Mouse (Mus musculus) cerebellum, adult 8-10 months (tissue): ENCODE data around the gene Gm11037.
A peak's percentile ranks its signal among the peaks of the same experiment; 100 is the strongest.

Experiments used
- DNase-seq: peaks from one replicate; pipeline ENCODE4 v3.0.0; 2022

Gene Gm11037

DNA sequence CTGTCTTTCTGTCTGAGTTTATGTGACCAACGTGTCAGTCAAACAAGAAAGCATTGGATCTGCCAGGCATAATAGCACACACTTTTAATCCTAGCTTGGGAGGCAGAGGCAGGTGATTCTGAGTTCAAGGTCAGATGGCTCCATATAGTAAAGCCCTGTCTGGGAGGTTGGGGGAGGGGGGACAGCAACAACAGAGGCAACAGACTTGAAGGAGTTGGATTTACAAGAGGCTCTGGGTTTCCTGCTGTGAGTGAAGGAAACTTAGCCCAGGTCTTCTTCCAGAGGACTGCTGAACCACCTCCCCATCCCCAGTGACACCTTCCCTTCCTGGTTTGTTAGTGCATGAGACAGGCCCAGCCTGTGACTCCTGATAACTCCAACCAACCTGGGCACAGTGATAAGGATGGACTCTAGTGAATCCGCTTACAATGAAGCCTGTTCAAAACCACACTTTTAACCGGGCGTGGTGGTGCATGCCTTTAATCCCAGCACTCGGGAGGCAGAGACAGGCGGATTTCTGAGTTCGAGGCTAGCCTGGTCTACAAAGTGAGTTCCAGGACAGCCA is 19.0 kb downstream of the Gm11037 start:
- no peak for DNase-seq

DNA sequence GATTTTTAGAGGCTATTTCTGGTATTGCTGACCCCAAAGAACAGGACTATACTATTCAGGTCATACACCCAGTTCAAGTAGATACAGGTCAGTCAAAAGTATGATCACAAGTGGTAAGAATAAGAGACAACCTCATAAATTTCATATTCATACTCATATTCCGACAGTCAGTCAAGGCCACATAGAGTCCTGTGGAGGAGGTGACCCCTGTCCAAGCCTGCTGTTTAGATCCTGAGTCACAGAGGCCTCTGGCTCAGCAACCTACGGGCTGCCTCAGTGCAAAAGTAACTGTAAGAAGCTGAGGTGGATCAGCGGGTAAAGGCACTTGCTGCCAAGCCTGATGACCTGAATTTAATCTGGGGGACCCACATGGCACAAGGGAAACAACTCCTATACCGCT is 20.7 kb downstream of the Gm11037 start:
- DNase-seq: no peak

DNA sequence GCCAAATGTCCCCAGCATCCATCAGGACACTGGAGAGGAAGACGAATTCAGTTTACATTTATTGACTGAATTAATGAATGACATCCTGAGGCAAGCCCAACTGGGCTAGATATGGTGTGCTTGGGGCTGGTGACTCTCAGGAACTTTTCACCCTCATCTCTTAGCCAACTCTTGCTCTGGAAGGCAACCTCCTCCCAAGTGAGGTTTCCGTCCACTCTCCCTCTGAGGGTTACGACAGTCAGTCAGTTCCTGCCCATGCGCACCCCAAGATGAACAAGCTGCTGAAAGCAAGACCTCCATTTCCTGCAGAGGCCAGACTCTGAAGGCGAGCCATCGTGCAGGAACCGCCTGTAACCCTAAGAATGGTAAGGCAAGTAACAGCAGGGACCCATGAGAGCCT is 23.7 kb downstream of the Gm11037 start:
- no peak for DNase-seq

DNA sequence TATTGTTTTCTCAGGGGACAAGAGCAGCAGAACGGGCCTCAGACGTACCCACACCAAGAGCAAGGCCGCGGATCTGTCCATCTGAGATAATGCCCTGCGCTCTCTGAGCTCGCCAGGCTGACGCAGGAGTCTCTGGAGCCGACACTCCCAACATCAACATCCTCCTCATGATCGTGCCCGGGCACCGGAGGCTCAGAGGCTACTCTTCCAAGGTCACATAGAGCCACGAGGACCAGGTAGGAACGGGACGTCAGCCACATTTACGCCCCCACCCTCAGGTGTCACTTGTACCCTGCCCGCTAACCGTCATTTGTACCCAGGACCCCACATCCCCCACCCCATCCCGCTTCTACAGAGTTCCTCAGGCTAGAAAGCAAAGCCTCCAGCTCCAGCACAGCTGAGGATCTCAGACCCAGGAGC is 26.2 kb downstream of the Gm11037 start:
- DNase-seq: no peak

DNA sequence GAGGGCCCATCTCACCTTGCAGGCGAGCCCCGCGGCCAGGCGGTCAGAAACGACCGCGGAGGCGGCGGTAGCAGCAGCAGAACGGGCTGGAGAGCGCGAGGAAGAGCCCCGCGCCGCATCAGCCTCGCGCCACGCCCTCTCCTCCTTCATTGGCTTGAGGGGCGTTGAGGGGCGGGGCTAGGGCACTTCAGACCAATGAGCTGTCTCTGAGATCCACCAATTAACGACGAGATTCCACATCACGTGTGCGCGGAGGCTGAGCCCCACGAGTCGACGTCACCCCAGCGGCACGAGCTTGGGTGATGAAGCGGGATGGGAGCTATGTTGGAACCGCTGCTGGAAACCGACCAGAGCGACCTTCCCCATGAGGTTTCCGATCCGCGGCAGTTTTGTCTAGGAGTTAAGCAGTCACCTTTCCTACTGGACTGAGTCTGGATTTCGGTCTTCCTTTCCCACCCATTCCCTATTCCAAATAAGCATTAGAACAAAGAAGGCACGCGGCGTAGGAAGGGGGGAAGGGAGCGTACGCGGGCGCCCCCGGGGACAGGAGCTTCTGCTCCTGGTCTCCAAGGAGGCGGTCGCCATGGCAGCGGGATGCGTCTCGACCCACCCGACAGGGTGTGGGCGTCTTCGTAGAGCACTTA is 26.8 kb downstream of the Gm11037 start, which contains the start of gene 1700037H04Rik:
TSS of gene 1700037H04Rik (minus strand) at position 144 of the 644 bp plus-strand sequence.
- DNase-seq: peak; percentile 94

DNA sequence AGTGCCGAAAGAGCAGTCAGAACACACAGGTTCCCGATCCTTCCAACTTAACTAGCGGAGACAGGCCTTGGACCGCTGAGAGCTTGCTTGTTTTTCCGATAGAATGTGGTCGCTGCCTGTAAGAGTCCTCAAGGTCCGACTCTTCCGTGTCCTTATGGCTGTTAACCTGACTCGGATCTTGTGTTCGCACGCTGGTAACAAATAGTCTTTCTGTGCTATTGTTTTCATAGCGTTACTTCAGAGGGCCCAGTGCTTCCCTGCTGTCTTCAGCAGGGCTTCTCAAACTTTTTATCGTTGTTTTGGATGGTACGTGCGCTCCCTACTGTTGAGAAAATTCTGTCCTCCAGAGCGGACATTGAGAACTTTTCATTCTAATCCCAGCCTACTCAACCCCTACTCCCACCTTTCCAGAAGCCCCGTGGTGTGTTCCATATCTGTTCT is 27.4 kb downstream of the Gm11037 start:
- DNase-seq: no peak

DNA sequence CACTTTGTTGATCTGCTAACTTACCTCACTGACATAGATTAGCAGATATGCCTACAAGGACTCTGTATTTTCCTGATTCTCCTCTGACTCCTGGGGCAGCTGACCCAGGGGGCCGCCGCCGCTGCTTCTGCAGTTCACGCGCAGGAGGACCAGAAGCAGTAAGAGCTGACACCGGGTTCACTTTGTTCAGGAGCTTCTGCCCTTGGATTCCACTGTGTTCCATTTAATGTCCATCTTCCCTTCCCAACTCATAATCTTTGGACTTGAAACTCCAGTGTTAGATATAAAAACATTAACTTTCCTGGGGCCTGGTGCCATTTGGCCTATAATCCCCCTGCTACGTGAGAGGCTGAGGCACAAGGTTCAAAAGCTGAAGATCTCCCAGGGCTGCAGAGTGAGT is 30.6 kb downstream of the Gm11037 start:
- no peak for DNase-seq

DNA sequence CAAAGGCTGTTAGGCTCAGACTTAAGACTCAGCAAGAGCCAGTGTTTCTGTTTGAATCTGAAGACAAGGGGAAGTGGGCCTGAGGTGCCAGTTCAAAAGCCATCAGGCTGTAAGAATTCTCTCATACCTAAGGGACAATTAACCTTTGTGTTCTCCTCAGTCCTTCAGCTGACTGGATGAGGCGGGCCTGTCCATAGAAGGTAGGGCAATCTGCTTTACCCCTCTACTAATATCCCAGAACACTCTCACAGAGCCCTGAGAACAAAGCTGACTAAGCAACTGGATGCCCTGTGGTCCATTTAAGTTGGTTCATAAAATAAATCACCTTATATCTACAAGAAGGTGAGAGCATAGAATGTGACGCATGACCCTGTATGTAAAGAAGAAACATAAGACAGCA is 32.9 kb downstream of the Gm11037 start:
- no peak for DNase-seq

DNA sequence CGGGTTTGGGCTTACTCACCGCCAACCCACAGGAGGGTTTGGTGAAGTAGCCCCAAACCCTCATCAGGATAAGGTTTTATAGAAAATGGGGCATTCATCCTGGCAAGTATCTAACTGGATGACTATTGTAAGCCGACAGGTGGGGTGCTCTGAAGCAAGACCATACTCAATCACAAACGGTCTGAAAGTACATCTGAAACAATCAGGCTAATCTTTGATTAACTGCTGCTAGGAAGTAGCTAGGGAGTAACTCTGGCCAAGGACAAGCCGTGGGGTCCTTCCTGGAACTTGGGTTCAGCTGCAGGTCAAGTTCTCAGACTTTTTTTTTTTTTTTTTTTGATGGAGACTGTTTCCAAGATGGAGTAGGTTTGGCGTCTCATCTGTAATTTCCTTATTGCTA is 34.7 kb downstream of the Gm11037 start:
- no peak for DNase-seq

DNA sequence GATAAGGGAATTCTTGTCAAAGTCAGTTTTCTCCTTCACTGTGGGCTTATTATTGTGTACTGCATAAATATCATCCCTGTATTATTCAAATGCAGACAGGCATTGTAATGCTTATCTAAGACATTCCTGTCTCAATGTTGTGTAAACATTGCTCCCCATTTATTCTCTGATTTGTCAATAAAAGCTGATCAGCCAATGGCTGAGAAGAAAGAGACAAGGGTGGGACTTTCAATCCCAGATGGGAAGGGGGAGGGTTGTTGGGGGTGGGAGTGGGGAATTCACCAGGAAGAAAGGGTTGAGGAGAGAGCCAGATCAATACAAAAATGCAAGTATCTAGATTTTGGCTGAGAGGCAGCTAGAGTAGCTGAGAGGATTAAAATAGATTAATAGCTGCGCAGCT is 35.6 kb downstream of the Gm11037 start:
- no peak for DNase-seq

DNA sequence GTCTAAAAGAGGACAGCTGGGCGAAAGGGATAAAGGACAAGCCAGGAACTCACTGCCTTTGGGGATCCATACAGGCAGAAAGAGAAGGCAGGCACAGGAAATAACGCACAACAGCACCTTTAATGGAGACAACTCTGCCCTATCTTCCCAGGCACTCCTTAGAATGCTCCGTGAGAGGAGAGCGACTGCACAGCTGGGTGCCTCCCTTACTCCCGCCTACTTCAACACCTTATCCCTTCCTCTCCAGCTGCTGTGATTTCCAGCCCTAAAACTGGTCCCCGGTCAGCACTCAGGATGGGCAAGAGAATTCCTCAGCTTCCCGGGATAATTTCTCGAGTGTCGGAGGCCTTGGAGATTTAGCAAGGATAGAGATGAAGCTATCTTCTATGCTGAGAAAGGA is 37.6 kb downstream of the Gm11037 start:
- no peak for DNase-seq

DNA sequence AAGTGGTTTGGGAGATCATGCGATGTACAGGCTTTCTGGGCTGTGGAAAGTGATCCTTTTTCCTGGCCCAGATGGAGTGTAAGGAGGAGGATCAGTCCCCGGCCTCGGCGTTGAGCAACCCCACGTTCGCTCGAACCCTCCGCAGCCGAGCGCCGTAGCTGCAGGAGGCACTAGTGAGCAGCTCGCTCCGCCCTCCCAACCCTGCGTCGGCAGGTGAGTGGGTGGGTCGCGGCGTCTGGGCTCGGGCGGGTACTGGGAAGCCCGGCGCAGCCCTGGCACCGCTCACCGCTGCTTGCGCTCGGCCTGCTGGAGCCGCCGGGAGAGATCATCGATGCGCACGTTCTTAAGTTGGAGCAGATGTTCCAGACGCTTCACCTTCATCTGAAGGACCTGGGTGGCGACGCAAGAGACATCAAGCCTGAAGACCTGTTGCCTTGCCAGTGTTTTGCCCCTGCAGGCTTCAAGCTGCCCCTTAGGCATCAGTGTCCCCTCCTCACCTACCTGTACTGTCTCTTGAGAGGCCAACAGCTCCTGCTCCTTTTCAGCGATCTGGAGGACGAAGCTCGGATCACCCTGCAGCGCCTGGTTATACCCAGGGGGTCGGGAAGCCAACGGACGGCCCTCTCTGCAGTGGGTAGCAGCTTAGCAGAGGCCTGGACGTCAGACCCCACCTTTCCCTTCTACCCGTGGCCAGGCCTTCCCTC is 38.3 kb downstream of the Gm11037 start:
- DNase-seq: peak; percentile 53

DNA sequence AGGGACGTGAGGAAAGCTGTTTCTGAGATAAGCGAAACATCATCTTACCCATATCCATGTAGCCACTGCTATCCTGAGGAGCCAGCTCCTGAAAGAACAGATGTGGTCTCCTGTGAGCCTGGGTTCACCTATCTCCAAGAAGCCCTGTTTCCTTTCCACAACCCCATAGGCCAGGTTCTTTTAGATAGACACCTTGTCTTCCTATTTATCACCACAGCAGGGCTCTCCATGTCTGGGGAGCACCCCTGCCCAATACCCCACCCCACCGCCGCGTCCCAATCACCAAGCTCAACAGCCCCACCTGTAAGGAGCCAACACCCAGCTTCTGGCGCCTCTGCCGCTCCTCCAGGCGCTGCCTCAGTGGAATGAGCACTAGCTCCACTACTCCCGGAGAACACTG is 39.0 kb downstream of the Gm11037 start:
- DNase-seq: no peak

DNA sequence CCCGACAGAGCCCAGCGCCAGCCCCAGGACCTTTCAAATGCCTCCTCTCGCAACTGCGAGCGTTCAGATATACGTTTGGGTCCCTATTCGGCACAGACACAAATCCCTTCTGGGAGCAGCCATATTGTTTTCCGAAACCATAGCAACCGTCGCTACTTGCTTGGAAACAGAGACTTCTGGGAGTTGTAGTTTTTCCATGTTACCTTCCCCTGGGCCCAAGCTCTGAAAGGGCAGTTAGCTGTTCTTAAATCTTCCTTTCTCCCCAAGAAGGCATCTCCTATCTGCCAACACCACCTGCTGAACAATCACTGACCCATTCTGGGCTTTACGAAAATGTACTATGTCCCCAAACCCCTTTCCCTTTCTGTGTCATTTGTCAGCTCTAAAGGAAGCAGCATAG is 41.4 kb downstream of the Gm11037 start:
- peak; percentile 64 for DNase-seq

DNA sequence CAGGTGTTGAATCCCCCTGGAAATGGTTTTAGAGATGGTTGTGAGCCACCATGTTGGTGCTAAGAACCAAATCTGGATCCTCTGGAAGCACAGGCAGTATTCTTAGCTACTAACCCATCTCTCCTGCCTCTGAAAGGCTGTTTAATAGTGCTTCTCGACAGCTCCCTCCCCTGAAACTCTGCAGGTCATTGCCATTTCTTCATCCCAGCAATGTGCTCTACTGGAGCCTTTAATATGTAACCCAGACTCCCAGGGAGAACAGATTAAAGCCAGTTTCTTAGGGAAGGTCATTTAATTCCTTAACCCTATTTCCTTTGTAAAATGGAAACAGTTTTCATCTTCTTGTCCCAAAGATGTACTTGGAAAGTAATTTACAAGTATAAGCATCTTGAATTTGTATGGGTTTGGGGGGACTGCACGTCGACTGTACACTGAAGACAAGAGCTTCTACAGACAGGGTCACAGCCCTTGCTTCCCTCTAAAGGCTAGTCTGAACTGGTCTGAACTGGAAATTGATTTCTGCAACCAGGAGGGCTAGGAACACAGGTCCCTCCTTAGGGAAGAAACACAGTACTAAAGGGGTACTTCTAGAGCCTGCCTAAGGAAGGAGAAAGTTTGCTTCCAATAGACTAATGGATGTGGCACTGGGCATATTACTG is 42.1 kb downstream of the Gm11037 start:
- no peak for DNase-seq

DNA sequence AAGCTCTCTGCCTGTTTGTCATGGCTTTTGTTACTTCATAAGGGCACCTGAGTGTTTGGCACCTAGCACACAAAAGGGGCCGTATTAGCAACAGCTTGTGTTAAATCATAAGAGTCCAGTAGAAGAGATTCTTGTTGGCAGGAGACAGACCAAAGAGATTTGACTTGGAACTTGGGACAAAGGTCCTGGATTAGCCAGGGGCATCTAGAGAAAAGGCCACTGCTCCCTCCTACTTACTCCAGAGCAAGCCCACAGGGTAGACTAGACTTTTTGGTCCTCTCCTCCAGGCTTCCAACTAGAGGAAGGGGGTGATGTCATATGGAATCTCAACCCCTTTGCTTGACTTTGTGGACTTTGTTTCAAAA is 42.6 kb downstream of the Gm11037 start:
- DNase-seq: no peak

DNA sequence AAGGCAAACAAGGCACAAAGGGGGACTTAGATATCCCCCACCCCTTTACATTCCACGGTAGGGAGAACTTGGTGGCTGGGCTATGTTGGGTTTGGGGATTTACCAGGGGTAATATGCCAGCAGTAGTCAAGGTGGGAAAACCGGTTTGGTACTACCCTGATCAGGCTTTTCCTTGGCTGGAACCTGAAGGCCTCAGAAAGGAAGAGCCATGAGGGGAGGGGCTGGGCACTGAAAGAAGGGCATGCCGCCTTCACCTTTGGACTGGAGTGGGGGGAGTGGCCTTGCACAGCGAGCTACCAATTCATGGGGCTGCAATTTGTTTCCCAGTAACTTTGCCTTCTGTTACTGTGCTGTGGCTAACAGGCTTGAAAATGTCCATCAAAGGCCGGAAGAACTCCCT is 43.2 kb downstream of the Gm11037 start:
- DNase-seq: no peak

DNA sequence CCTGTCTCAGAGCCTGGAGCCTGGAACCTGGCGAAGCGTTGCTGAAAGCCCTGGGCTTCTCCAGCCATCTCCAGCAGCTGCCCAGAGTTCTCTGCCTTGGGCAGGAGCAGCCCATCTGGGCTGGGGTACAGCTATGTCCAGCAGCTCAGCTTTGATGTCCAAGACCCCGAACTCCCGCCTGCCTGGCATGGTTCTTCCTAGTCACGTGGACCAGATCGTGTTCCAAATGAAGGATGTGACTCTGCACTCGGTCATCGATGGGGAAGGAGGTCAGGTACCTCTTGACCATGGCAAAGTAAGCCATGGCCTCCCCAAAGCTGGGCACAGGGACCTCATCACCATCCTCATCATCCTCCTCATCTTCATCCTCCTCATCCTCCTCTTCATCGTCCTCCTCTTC is 44.6 kb downstream of the Gm11037 start:
- no peak for DNase-seq

DNA sequence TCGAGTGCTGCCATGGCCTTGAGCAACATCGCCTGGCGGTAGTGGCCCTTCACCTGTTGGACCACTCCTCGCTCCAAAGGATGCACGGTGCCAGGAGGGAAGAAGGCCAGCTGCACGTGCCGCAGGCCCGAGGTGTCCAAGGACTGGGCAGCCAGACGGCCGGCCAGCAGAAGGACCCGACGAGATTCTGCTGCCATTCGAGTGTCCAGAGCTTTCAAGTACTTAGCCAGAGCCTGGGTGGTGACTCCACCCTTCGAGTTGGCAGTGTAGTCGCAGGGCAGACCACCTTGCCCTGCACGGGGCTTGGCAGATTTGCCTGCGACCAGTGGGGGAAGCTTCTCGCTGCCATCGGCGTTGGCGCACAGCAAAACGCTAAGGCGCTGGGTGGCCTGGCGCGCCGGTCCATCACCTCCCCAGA is 45.5 kb downstream of the Gm11037 start:
- no peak for DNase-seq

DNA sequence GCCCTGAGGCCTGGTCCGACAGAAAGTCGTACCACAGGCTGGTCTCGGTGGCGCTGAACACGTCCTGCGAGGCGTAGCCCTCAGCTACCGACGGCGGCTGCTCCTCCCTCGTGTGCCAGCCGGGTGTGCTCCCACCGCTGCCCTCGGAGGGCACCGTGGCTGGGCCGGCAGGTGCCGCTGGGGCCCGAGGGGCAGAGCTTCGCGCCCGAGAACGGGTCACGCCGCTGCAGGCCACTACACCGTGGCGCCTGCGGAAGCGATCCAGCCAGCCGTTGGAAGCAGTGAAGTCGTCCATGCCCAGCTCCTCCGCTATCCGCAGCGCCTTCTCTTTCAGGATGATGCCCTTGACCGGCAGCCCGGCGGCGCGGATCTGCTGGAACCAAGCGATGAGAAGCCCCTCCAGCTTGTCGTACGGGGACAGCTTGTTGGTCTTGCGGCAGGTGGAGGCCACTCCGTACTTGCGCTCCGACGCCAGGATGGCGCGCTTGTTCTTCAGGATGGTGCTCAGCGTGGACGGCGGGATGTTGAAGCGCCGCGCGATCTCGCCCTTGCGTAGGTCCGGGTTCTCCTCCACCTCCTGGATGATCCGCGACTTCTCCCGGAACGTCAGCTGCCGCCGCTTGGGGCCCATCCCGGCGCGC is 46.1 kb downstream of the Gm11037 start:
- DNase-seq: peak; percentile 71

DNA sequence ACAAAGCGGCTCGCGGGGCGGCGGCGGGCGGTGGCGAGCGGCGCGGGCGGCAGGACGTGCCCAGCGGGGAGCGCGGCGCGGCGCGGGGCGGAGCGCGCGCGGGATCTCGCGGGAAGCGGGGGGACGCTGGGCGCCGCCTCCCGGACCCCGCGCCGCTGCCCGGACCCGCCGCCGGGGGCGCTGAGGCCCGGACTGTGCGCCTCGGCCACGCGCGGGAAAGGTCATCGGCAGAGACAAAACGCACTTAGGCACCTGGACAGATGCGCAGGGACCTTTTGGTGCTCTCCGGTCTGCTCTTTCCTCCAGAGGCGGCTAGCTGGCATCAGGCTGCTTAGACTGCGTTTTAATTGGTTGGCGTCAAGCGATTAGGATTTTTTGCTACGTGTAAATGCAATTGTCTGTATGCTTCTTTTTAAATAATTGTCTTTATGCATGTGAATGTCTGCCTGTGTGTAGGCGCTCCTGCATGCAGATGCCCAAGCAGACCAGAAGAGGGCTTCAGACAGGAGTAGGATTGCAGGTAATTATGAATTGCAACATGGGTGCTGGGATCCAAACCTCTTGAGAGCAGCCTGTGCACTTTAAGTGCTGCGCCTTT is 46.8 kb downstream of the Gm11037 start, which contains the start of gene Cenpb:
TSS of gene Cenpb (minus strand) at position 78 of the 598 bp plus-strand sequence.
- peak; percentile 86 for DNase-seq
